Mouse (Mus musculus) liver, embryonic 14.5 days (tissue): ENCODE measurements around the gene Lyrm9.

Source experiments
- CTCF ChIP-seq: IDR thresholded peaks from 2 replicates; pipeline ENCODE4 v1.5.1; 2016; ENCODE audit warnings: antibody characterized with exemption, low read depth, control low read depth
- EP300 ChIP-seq: IDR thresholded peaks from 2 replicates; pipeline ENCODE4 v1.6.1; 2016; ENCODE audit warnings: antibody characterized with exemption, low read depth

GRCm38 (mm10) chr11:78826442-78827013 is at the start of gene Lyrm9:
- TF ChIP-seq CTCF (peak; percentile 98), EP300 (no peak)
